ENCODE assay signal across 9 mouse cellular contexts in the genomic region with DNA sequence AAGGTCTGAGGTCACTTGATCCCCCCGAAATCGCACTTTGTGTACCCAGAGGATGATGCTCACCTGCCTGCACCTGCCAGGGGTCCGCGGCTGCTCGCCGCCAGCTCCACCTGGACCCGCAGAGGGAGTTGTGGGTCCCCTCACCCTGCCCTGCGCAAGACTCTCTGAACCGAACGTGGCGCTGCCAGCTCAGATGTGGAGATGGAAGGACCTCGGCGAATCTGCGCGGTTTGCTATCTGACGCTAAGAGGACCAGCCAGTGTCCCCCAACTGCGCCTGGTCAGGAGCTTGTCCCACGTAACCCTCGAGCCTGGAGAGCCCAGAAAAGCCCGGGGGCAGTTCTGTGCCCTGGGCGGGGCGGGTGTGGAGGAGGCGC. TPM values are rescaled to one million over a fixed set of nuclear protein-coding genes. Genes with fewer than 3 reads are reported as not detected.
DNase-seq lines count a peak whose midpoint lies in the region; ATAC-seq and TF ChIP-seq lines count a peak whose summit lies in the region.
"Had no signal": no experiment of that assay in that cellular context is flagged by ENCODE, and none has a peak within 500 bp of the region (broad histone marks: within the 10 kb centered on the region; RNA-seq: fewer than 3 reads in every experiment).

A gene (minus strand): TSS at position 232 of the 376 bp plus-strand sequence.

- H3K9me3 ChIP-seq in kidney, embryonic 16.5 days (ENCODE audit: low read length): no peaks in the 10 kb centered on the region
- H3K9me3 ChIP-seq in embryonic facial prominence, embryonic 13.5 days: no peaks in the 10 kb centered on the region

- no peak within 1 kb of the TSS for H3K9ac ChIP-seq in kidney, embryonic 16.5 days (replicated peaks; ENCODE audit: low read length)
- peak within 1 kb of the TSS; percentile 36 for H3K9ac ChIP-seq in embryonic facial prominence, embryonic 13.5 days

- peak within 1 kb of the TSS; percentile 33 for H3K4me3 ChIP-seq in kidney, embryonic 16.5 days (ENCODE audit: low read length)
- no peak within 1 kb of the TSS for H3K4me3 ChIP-seq in kidney, adult 2 months (ENCODE audit: insufficient read depth, low read depth, low read length)
- H3K4me3 ChIP-seq in embryonic facial prominence, embryonic 13.5 days: peak within 1 kb of the TSS; percentile 34

- TF ChIP-seq POLR2A in kidney, adult 2 months (IDR thresholded peaks at IDR 0.05; ENCODE audit: low read depth, low read length): no peak

- 1% methylated on average over 23 of the region's 23 CpGs for WGBS in kidney, embryonic 16.5 days
- WGBS in kidney, adult 2 months: 2% methylated on average over 23 of the region's 23 CpGs
- under 1% methylated on average over 23 of the region's 23 CpGs for WGBS in embryonic facial prominence, embryonic 13.5 days

- H3K27ac ChIP-seq in kidney, embryonic 16.5 days (ENCODE audit: low read length): no peak within 1 kb of the TSS
- no peak within 1 kb of the TSS for H3K27ac ChIP-seq in kidney, adult 2 months (ENCODE audit: insufficient read depth, low read depth, low read length)
- no peak within 1 kb of the TSS for H3K27ac ChIP-seq in embryonic facial prominence, embryonic 13.5 days

- peak within 1 kb of the TSS; percentile 53 for H3K4me2 ChIP-seq in kidney, embryonic 16.5 days (replicated peaks; ENCODE audit: low read depth, low read length)
- H3K4me2 ChIP-seq in embryonic facial prominence, embryonic 13.5 days: peak within 1 kb of the TSS; percentile 59

- intact Hi-C loops in left cerebral cortex, postnatal 10 days (cut with DNase I): loop anchor here (10.0 kb wide), 1 partner anchor 1128 kb away; no protein-coding TSS in a partner anchor

- no peaks in the 10 kb centered on the region for H3K36me3 ChIP-seq in kidney, embryonic 16.5 days (ENCODE audit: insufficient read depth, low read length)
- no peaks in the 10 kb centered on the region for H3K36me3 ChIP-seq in kidney, adult 2 months (ENCODE audit: control insufficient read depth, insufficient read depth, low read length)
- H3K36me3 ChIP-seq in embryonic facial prominence, embryonic 13.5 days: no peaks in the 10 kb centered on the region

- DNase-seq in kidney, adult 2 months: no peak
- no peak for DNase-seq in left cerebral cortex, postnatal 10 days (ENCODE audit: extremely low spot score in 1 of 2, low spot score in 2 of 2)
- peak; percentile 34 for DNase-seq in right cerebral cortex, adult 18-20 months
- DNase-seq in cerebellum, adult 11 months: no peak
- no peak for DNase-seq in cerebellum, adult 18-20 months
- no peak for DNase-seq in thymus, postnatal 14 days

- no peak for ATAC-seq in kidney, embryonic 16.5 days (ENCODE audit: low FRiP score, low TSS enrichment)
- ATAC-seq in embryonic facial prominence, embryonic 13.5 days (ENCODE audit: insufficient number of reproducible peaks, insufficient read depth, low FRiP score, low TSS enrichment, low read depth): no peak
- ATAC-seq: Patski had no signal

- H3K4me1 ChIP-seq in kidney, embryonic 16.5 days (ENCODE audit: insufficient read depth, low read length): peaks cover 16% of the 10 kb centered on the region
- H3K4me1 ChIP-seq in kidney, adult 2 months (ENCODE audit: control insufficient read depth, insufficient read depth, low read length): no peaks in the 10 kb centered on the region
- H3K4me1 ChIP-seq in embryonic facial prominence, embryonic 13.5 days: peaks cover 11% of the 10 kb centered on the region

- no peak for TF ChIP-seq CTCF in kidney, adult 2 months (conservative IDR thresholded peaks at IDR 0.05; ENCODE audit: insufficient read depth, insufficient read length, low read depth, low read length)

- H3K27me3 ChIP-seq in kidney, embryonic 16.5 days (ENCODE audit: insufficient read depth, low read length): peaks cover 35% of the 10 kb centered on the region
- H3K27me3 ChIP-seq in kidney, adult 2 months (replicated peaks; ENCODE audit: control insufficient read depth, insufficient read depth, low read length): no peaks in the 10 kb centered on the region
- H3K27me3 ChIP-seq in embryonic facial prominence, embryonic 13.5 days: peaks cover 65% of the 10 kb centered on the region
- H3K27me3 ChIP-seq: Patski had no signal

RNA-seq across cellular contexts. Expression of the gene that starts here (rescaled TPM):
- polyA plus RNA-seq in kidney, embryonic 16.5 days (2015; fragmentation: Nextera tagmentation; extraction: Ambion mirVana): 4.5 and 4.9 TPM in 2 replicates
- not detected in 2 replicates for polyA plus RNA-seq in kidney, adult 2 months (2012; rRNA removed)
- 8.1 and 10.2 TPM in 2 replicates for polyA plus RNA-seq in embryonic facial prominence, embryonic 13.5 days (2015; fragmentation: Nextera tagmentation; extraction: Ambion mirVana)
- 10 to 100 TPM; 12.9 to 16.8 TPM for total RNA-seq in left cerebral cortex, postnatal 10 days (2021)
- polyA plus RNA-seq: Patski had no signal
